Mouse (Mus musculus): ENCODE data around the gene Gm10647.
"Not testable (repeated sequence)": the region's sequence is repeated elsewhere in the genome, so short reads cannot be mapped to it uniquely, and the experiment has no call there.

DNA sequence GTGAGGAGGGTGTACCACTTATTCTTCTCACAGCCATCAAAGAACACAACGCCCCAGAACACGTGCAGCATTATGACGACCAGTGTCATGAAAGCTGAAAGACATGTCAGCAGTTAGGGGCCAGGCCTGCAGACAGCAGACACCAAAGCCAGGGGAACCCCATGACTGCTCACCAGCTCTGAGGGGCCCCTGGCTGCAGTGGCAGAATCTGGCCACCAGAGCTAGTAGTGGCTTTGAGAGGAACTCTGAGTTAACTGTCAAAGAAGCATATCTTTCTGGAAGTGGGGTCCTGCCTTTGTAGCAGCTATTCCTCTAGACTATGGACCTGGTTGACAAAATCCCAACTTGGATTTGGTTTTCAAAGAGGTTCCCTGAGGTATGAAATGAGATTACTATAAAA lies 12.3 kb upstream of the Gm10647 start:
- not testable (repeated sequence) for TF ChIP-seq CTCF (IDR thresholded peaks at IDR 0.05; ENCODE audit: borderline replicate concordance, insufficient read depth, low read length); POLR2A (IDR thresholded peaks at IDR 0.05; ENCODE audit: low read depth, low read length)

All from embryonic fibroblast, embryonic 13.5 days (primary cell).